Mouse (Mus musculus) midbrain, embryonic 13.5 days (tissue): ENCODE measurements around the gene Hif3a. TPM values are rescaled to one million over a fixed set of nuclear protein-coding genes. Genes with fewer than 3 reads are reported as not detected.

Source experiments
- ATAC-seq: fragments of 200-750 bp; cut with Nextera tagmentation; 2 replicates; pipeline ENCODE4 v1.8.0; 2017; ENCODE audit warnings: mild to moderate bottlenecking, moderate TSS enrichment, moderate library complexity
- H3K27ac ChIP-seq: fragments of 300-500 bp; sonication (generic); 2 replicates; pipeline ENCODE4 v1.5.1; 2015; ENCODE audit warnings: inconsistent platforms, mild to moderate bottlenecking, moderate library complexity
- H3K27me3 ChIP-seq: fragments of 300-500 bp; sonication (generic); 2 replicates; pipeline ENCODE4 v1.6.1; 2015; ENCODE audit warnings: mild to moderate bottlenecking, inconsistent platforms
- H3K36me3 ChIP-seq: fragments of 300-500 bp; sonication (generic); 2 replicates; pipeline ENCODE4 v1.6.1; 2015; ENCODE audit warnings: mild to moderate bottlenecking, inconsistent platforms
- H3K4me1 ChIP-seq: fragments of 300-500 bp; sonication (generic); replicated peaks from 2 replicates; pipeline ENCODE4 v1.6.1; 2015; ENCODE audit warnings: inconsistent platforms
- H3K4me2 ChIP-seq: fragments of 300-500 bp; sonication (generic); replicated peaks from 2 replicates; pipeline ENCODE4 v1.6.1; 2015; ENCODE audit warnings: moderate library complexity, mild to moderate bottlenecking, inconsistent platforms
- H3K4me3 ChIP-seq: fragments of 300-500 bp; sonication (generic); replicated peaks from 2 replicates; pipeline ENCODE4 v1.5.1; 2015; ENCODE audit warnings: mild to moderate bottlenecking, inconsistent platforms
- H3K9ac ChIP-seq: fragments of 300-500 bp; sonication (generic); replicated peaks from 2 replicates; pipeline ENCODE4 v1.6.1; 2015; ENCODE audit warnings: mild to moderate bottlenecking, inconsistent platforms
- H3K9me3 ChIP-seq: fragments of 300-500 bp; sonication (generic); 2 replicates; pipeline ENCODE4 v1.6.1; 2016; ENCODE audit warnings: mild to moderate bottlenecking, inconsistent platforms
- WGBS: fragments of 180-500 bp; shearing (Covaris S2); methylation state at CpG from one replicate; pipeline ENCODE4 v1.1.7; 2015; 5-methylcytosine and 5-hydroxymethylcytosine counted together
- polyA plus RNA-seq: library from polyadenylated mRNA; unstranded; fragments of >200 nt; fragmentation: Nextera tagmentation; extraction: Ambion mirVana; gene quantifications from 2 replicates; pipeline ENCODE4 v1.2.1, GENCODE M21; 2015

The Hif3a gene
- polyA plus RNA-seq, 1 experiment from 2014 or later: 2.4 TPM

- WGBS: 85% methylated on average over 6 of the region's 6 CpGs
- no peaks in the 10 kb centered on the region for H3K9me3 ChIP-seq
- H3K4me2 ChIP-seq: no peak overlapping the region
- H3K9ac ChIP-seq: no peak overlapping the region
- no peaks in the 10 kb centered on the region for H3K27me3 ChIP-seq
- no peak for ATAC-seq
- no peak overlapping the region for H3K27ac ChIP-seq
- H3K4me1 ChIP-seq: no peaks in the 10 kb centered on the region
- no peak overlapping the region for H3K4me3 ChIP-seq
- H3K36me3 ChIP-seq: peaks cover 91% of the 10 kb centered on the region
Measured at GRCm38 (mm10) chr7:17015381-17015780, 46.8 kb downstream of the Hif3a start.

- Histone ChIP-seq H3K4me2 (no peak overlapping the region), H3K36me3 (peaks cover 99% of the 10 kb centered on the region), H3K27me3 (no peaks in the 10 kb centered on the region), H3K9ac (no peak overlapping the region), H3K4me3 (no peak overlapping the region), H3K27ac (no peak overlapping the region), H3K4me1 (no peaks in the 10 kb centered on the region), H3K9me3 (no peaks in the 10 kb centered on the region)
- no peak for ATAC-seq
- 95% methylated on average over 7 of the region's 7 CpGs for WGBS
Measured at GRCm38 (mm10) chr7:17011909-17012590, 50.2 kb downstream of the Hif3a start.

GRCm38 (mm10) chr7:17010010-17010347 lies 52.2 kb downstream of the Hif3a start:
- no peak overlapping the region for H3K27ac ChIP-seq
- no peaks in the 10 kb centered on the region for H3K4me1 ChIP-seq
- 92% methylated on average over 5 of the region's 5 CpGs for WGBS
- no peak overlapping the region for H3K9ac ChIP-seq
- H3K4me2 ChIP-seq: no peak overlapping the region
- H3K4me3 ChIP-seq: no peak overlapping the region
- no peak for ATAC-seq
- peaks cover 99% of the 10 kb centered on the region for H3K36me3 ChIP-seq
- H3K9me3 ChIP-seq: no peaks in the 10 kb centered on the region
- H3K27me3 ChIP-seq: no peaks in the 10 kb centered on the region

GRCm38 (mm10) chr7:17009326-17010009 lies 52.8 kb downstream of the Hif3a start:
- H3K36me3 ChIP-seq: peaks cover 99% of the 10 kb centered on the region
- no peak for ATAC-seq
- WGBS: 93% methylated on average over 16 of the region's 16 CpGs
- no peak overlapping the region for H3K4me2 ChIP-seq
- H3K9ac ChIP-seq: no peak overlapping the region
- H3K4me3 ChIP-seq: no peak overlapping the region
- no peaks in the 10 kb centered on the region for H3K9me3 ChIP-seq
- no peaks in the 10 kb centered on the region for H3K4me1 ChIP-seq
- no peak overlapping the region for H3K27ac ChIP-seq
- no peaks in the 10 kb centered on the region for H3K27me3 ChIP-seq

- Histone ChIP-seq H3K27me3 (no peaks in the 10 kb centered on the region), H3K9me3 (no peaks in the 10 kb centered on the region), H3K36me3 (peaks cover 90% of the 10 kb centered on the region), H3K4me2 (no peak overlapping the region), H3K4me3 (no peak overlapping the region), H3K9ac (no peak overlapping the region), H3K4me1 (no peaks in the 10 kb centered on the region), H3K27ac (no peak overlapping the region)
- ATAC-seq: no peak
- 87% methylated on average over 4 of the region's 4 CpGs for WGBS
Measured at GRCm38 (mm10) chr7:17007300-17007699, 54.9 kb downstream of the Hif3a start.

- WGBS: 88% methylated on average over 7 of the region's 7 CpGs
- H3K4me2 ChIP-seq: no peak overlapping the region
- H3K36me3 ChIP-seq: peaks cover 65% of the 10 kb centered on the region
Measured at GRCm38 (mm10) chr7:17004716-17005115, 57.5 kb downstream of the Hif3a start.

GRCm38 (mm10) chr7:17003230-17003960 lies 58.8 kb downstream of the Hif3a start:
- Histone ChIP-seq H3K4me3 (no peak overlapping the region), H3K9ac (no peak overlapping the region), H3K4me2 (no peak overlapping the region), H3K4me1 (0 out of 2 replicates have a peak, but pooled peaks cover 3% of the 10 kb centered on the region), H3K27me3 (no peaks in the 10 kb centered on the region), H3K9me3 (no peaks in the 10 kb centered on the region), H3K36me3 (peaks cover 52% of the 10 kb centered on the region), H3K27ac (no peak overlapping the region)
- 88% methylated on average over 7 of the region's 7 CpGs for WGBS
- no peak for ATAC-seq

More at GRCm38 (mm10) chr7:17004716-17005115, 57.5 kb downstream of the Hif3a start:
- H3K9me3 ChIP-seq: no peaks in the 10 kb centered on the region
- no peak for ATAC-seq
- H3K9ac ChIP-seq: no peak overlapping the region; the same call in 1 of the 2 replicates
- no peak overlapping the region for H3K27ac ChIP-seq
- H3K4me3 ChIP-seq: no peak overlapping the region
- H3K4me1 ChIP-seq: no peaks in the 10 kb centered on the region
- H3K27me3 ChIP-seq: no peaks in the 10 kb centered on the region

GRCm38 (mm10) chr7:17002375-17003195 lies 59.6 kb downstream of the Hif3a start:
- Histone ChIP-seq H3K9me3 (no peaks in the 10 kb centered on the region), H3K9ac (no peak overlapping the region), H3K4me3 (no peak overlapping the region), H3K27me3 (no peaks in the 10 kb centered on the region), H3K27ac (no peak overlapping the region), H3K4me2 (no peak overlapping the region), H3K36me3 (peaks cover 44% of the 10 kb centered on the region), H3K4me1 (peaks cover 7% of the 10 kb centered on the region; the same call in 1 of the 2 replicates)
- 9% methylated on average over 7 of the region's 7 CpGs for WGBS
- ATAC-seq: peak; percentile 72

GRCm38 (mm10) chr7:16999650-17000049 lies 62.6 kb downstream of the Hif3a start:
- 34% methylated on average over 4 of the region's 4 CpGs for WGBS
- no peaks in the 10 kb centered on the region for H3K27me3 ChIP-seq
- no peaks in the 10 kb centered on the region for H3K9me3 ChIP-seq
- no peak overlapping the region for H3K4me3 ChIP-seq
- 0 out of 2 replicates have a peak, but pooled peaks have one; percentile 15 for ATAC-seq
- H3K9ac ChIP-seq: no peak overlapping the region
- no peak overlapping the region for H3K4me2 ChIP-seq
- H3K36me3 ChIP-seq: peaks cover 15% of the 10 kb centered on the region
- no peak overlapping the region for H3K27ac ChIP-seq
- peaks cover 27% of the 10 kb centered on the region for H3K4me1 ChIP-seq

GRCm38 (mm10) chr7:16999233-16999632 lies 63.0 kb downstream of the Hif3a start:
- 69% methylated on average over 4 of the region's 4 CpGs for WGBS

GRCm38 (mm10) chr7:16995345-16995744 lies 66.9 kb downstream of the Hif3a start:
- no peak overlapping the region for H3K27ac ChIP-seq
- 88% methylated on average over 4 of the region's 4 CpGs for WGBS
- no peaks in the 10 kb centered on the region for H3K36me3 ChIP-seq
- no peak overlapping the region for H3K9ac ChIP-seq
- peak overlapping the region; percentile 40 for H3K4me3 ChIP-seq
- H3K4me1 ChIP-seq: peaks cover 60% of the 10 kb centered on the region
- no peak for ATAC-seq
- H3K27me3 ChIP-seq: no peaks in the 10 kb centered on the region
- H3K9me3 ChIP-seq: no peaks in the 10 kb centered on the region
- peak overlapping the region; percentile 56 for H3K4me2 ChIP-seq

More at GRCm38 (mm10) chr7:16999233-16999632, 63.0 kb downstream of the Hif3a start:
- no peaks in the 10 kb centered on the region for H3K9me3 ChIP-seq
- H3K27me3 ChIP-seq: no peaks in the 10 kb centered on the region
- ATAC-seq: no peak
- no peak overlapping the region for H3K9ac ChIP-seq
- H3K4me1 ChIP-seq: peaks cover 31% of the 10 kb centered on the region
- no peak overlapping the region for H3K27ac ChIP-seq
- H3K36me3 ChIP-seq: peaks cover 10% of the 10 kb centered on the region
- H3K4me3 ChIP-seq: no peak overlapping the region
- H3K4me2 ChIP-seq: no peak overlapping the region
